Mouse (Mus musculus) E14TG2a.4 (cell line): ENCODE measurements around the gene Fxyd6.

ENCODE experiments used
- CTCF ChIP-seq: conservative IDR thresholded peaks from 2 replicates; pipeline ENCODE4 v1.5.1; 2014; ENCODE audit warnings: low read length
- NANOG ChIP-seq: IDR thresholded peaks from 2 replicates; pipeline ENCODE4 v1.6.1; 2014; ENCODE audit warnings: borderline replicate concordance, low read length, mixed read lengths
- POU5F1 ChIP-seq: IDR thresholded peaks from 2 replicates; pipeline ENCODE4 v1.6.1; 2014; ENCODE audit warnings: low read length, borderline replicate concordance

DNA sequence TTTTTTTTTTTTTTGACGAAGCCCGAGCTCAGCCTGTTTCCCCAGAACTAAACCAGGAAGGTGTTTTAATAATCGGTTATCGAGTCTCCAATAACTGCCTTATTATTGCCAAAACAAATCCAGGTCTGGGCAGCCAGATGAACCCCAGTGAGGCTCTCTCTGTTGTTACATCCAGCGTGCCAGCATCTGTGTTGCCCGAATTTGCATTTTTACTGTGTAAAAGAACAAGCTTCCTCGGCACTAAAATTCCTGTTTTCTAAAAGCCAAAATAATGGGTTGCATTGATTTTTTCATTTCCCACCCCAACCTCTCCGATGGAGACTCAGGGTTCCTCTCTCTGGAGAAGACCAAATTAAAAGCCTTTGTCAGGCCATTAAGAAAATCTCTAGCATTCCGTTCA is 63.1 kb downstream of the Fxyd6 start:
- TF ChIP-seq CTCF: no peak
- no peak for TF ChIP-seq NANOG
- no peak for TF ChIP-seq POU5F1
